Mouse (Mus musculus): ENCODE results near the gene Vav3.

Vav3 gene

GRCm38 (mm10) chr3:109353814-109354213 lies 13.4 kb downstream of the Vav3 start:
- DNase-seq, result no peak

- DNase-seq, result no peak
Observed at GRCm38 (mm10) chr3:109355158-109355557, 14.7 kb downstream of the Vav3 start.

DNA sequence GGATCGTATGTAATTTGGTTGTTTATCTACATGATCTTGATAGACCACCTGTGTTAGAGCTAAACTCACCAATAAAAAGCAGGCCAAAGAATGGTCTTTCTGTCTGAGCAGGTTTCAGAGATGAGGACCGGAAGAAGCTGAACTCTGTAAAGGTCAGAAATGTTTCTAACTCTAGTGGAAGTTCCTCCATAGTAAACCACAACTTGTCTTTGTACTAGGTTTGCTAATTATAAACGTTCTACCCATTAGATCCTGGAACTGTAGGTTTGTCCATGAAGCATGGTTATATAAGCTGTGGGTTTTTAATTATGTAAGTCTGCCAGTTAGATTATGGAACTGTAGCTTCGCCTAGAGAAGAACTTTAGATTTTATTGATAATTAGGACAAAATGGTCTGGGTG lies 20.3 kb downstream of the Vav3 start:
- no peak for DNase-seq

- no peak for DNase-seq
Observed at GRCm38 (mm10) chr3:109361882-109362281, 21.4 kb downstream of the Vav3 start.

- no peak for DNase-seq
Observed at GRCm38 (mm10) chr3:109362310-109362709, 21.9 kb downstream of the Vav3 start.

- no peak for DNase-seq
Observed at GRCm38 (mm10) chr3:109363522-109363921, 23.1 kb downstream of the Vav3 start.

- DNase-seq, result no peak
Observed at GRCm38 (mm10) chr3:109365875-109366274, 25.4 kb downstream of the Vav3 start.

- peak; percentile 77 to 78 for DNase-seq
Observed at GRCm38 (mm10) chr3:109366411-109366851, 26.0 kb downstream of the Vav3 start.

GRCm38 (mm10) chr3:109368383-109369289 lies 28.2 kb downstream of the Vav3 start:
- peak in 1 of 2 experiments; percentile 7 for DNase-seq

GRCm38 (mm10) chr3:109371576-109371975 lies 31.1 kb downstream of the Vav3 start:
- no peak for DNase-seq

DNA sequence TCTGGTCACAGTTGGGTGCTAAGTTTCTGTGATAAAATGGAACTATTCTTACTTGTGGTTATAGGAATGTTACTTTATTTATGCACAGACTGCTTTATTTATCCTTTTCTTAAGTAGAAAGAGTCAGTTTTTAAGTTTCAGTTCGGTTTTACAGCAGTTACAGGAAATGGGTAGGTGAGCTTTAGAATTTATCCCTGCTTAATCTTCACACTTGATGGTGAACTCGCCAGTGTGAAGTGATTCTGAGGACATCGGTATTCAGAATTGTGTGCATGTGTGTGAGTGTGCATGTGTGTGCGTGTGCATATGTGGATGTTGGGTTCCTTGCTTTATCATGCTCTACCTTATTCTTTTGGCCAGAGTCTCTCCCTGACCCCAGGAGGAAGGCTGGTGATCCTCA lies 32.2 kb downstream of the Vav3 start:
- DNase-seq, result no peak

GRCm38 (mm10) chr3:109378278-109378677 lies 37.8 kb downstream of the Vav3 start:
- no peak for DNase-seq

DNA sequence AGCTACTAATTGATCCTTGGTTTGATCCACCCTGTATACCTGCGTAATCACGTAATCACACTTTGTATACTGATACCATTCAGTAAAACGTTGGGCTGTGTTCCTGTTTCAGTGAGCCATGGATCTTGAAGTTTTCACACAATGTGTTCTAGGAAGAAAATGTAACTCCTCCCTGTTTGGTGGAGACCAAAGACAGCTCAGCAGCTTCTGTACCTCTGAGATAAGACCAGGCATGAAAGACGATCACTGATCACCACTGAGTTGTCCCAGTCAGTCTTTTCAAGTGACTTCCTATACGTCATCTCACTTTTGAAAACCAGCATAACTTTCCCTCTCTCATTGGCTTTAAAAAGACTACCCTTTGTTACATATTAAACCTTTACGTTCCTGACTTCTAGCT lies 38.2 kb downstream of the Vav3 start:
- no peak for DNase-seq

DNA sequence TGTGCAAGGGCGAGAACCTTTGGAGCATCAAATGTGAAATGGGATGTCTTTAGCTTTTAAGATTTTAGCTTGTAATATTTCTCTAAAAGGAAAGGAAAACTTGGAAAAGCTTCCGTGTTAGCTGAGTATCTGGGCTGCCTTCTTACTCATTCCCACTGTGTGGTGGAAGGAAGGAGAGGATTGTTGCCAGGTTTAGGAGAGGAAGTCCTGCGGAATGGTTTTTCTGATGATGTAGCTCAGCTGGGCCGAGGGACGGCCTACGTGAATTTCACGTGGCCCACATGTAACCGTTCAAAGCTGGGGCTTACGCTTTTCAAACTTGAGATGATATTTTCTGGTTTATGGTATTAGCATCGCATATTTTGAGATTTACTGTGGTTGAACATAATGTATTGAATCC lies 48.3 kb downstream of the Vav3 start:
- no peak for DNase-seq

GRCm38 (mm10) chr3:109401527-109401926 lies 61.1 kb downstream of the Vav3 start:
- no peak for DNase-seq

GRCm38 (mm10) chr3:109411294-109411693 lies 70.8 kb downstream of the Vav3 start:
- DNase-seq, result no peak

- no peak for DNase-seq
Observed at GRCm38 (mm10) chr3:109420403-109420802, 80.0 kb downstream of the Vav3 start.

GRCm38 (mm10) chr3:109421019-109421418 lies 80.6 kb downstream of the Vav3 start:
- no peak for DNase-seq

GRCm38 (mm10) chr3:109423440-109424079 lies 83.1 kb downstream of the Vav3 start:
- DNase-seq, result peak; percentile 16 to 21

DNA sequence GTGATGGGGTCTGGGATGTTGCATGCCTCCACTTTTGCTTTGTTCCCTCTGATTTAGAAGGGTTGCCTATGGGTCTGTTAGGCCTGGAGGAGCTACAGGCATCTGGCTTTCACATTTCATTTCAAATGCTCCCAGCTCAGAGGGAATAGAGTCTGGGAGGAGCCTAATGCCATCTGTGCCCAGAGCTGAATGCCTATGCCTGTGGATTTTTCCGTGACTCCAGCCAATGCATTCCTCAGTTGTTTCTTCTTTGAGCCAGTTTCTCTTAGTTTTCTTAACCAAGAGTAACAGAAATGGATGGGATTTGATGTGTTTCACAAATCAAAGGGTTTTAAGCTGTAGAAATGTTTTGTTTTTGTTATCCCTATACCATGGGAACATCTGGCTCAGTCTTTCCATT lies 90.8 kb downstream of the Vav3 start:
- peak; percentile 24 to 33 for DNase-seq

GRCm38 (mm10) chr3:109438552-109438951 lies 98.1 kb downstream of the Vav3 start:
- DNase-seq, result no peak

DNA sequence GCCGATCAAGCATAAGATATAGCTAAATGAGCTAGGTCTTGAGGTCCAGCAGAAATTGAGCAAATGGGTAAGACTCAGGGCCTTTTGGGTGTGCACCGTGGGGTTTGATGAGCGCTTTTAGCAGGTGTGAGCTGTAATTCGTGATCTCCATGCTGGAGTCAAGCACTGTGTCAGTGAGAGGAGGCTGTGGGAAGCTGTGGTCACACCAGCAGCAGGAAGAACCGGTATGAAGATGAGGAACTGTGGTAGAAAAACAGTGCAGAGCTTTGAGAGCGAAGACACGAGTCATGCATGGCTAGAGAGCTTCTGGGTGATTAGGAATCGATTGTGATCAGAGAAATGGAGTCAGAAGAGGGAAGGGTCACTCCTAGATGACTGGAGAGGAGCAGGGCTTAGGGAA lies 98.8 kb downstream of the Vav3 start:
- no peak for DNase-seq

GRCm38 (mm10) chr3:109440001-109440400 lies 99.5 kb downstream of the Vav3 start:
- peak in 1 of 2 experiments; percentile 23 for DNase-seq

GRCm38 (mm10) chr3:109444077-109444476 lies 103.6 kb downstream of the Vav3 start:
- DNase-seq, result no peak

Measured in cerebellum, postnatal 10 days (tissue).